ENCODE assay signal across 10 mouse cellular contexts in the genomic region with DNA sequence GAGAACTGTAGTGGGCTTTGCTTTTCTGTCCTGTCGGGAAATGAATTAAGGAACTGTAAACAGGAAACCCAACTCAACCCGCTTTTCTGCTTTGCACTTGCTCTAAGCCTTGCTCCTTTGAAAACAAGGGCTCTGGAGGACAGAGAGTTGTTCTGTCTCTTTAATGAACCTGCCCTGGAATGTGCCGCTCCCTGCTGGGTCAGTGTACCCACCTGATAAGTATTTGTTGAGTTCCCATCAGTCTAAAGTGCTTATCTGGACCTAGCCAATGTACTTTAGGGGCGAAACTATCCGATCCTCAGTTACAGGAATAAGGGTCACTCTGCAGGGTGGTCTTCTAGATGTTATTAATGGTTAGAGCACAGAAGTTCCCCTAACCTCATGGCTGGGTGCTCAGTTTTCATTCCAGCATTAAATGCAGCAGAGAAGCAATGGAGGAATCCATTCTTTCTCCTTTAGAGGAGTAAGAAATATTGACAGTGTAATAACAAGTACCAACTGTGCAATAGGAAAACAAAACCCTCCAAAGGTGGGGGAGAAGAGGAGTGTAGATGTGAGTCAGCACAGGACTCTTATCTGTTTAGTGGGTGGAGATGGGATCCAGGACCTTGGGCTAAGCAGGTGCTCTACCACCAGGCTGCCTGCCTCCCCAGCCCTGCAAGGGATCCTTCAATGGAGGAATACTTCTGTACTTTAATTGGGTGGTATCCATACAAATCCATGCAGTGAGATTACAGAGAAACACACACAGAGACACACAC. TPM values are rescaled to one million over a fixed set of nuclear protein-coding genes. Genes with fewer than 3 reads are reported as not detected.
A peak's percentile ranks its signal among the peaks of the same experiment; 100 is the strongest.
DNase-seq lines count a peak whose midpoint lies in the region; ATAC-seq and TF ChIP-seq lines count a peak whose summit lies in the region.
"Had no signal": no experiment of that assay in that cellular context is flagged by ENCODE, and none has a peak within 500 bp of the region (broad histone marks: within the 10 kb centered on the region; RNA-seq: fewer than 3 reads in every experiment).

No protein-coding gene starts in this region.

- TF ChIP-seq CTCF in lung, adult 2 months (IDR thresholded peaks at IDR 0.05; ENCODE audit: insufficient read depth, low read length) = no peak

- H3K36me3 ChIP-seq in stomach, embryonic 15.5 days = no peaks in the 10 kb centered on the region
- H3K36me3 ChIP-seq: midbrain, embryonic 12.5 days had no signal

- DNase-seq in spleen, adult 12 weeks (ENCODE audit: low spot score) = peak; percentile 11
- no peak for DNase-seq in spleen, adult 18-20 months
- peak; percentile 50 for DNase-seq in lung, adult 2 months
- DNase-seq in left cerebral cortex, adult 18-20 months (ENCODE audit: low spot score in 2 of 2) = no peak
- DNase-seq in cerebellum, adult 11-12 months = no peak
- DNase-seq in adrenal gland, adult 8-10 months = no peak
- DNase-seq: forebrain, postnatal 0 days had no signal

- H3K9me3 ChIP-seq in stomach, embryonic 15.5 days = no peaks in the 10 kb centered on the region
- H3K9me3 ChIP-seq: midbrain, embryonic 12.5 days had no signal

- H3K4me1 ChIP-seq in lung, adult 2 months (ENCODE audit: control insufficient read depth, insufficient read depth, low read length) = peaks cover 6% of the 10 kb centered on the region
- H3K4me1 ChIP-seq in stomach, embryonic 15.5 days = no peaks in the 10 kb centered on the region; the same call in 1 of the 2 replicates

- TF ChIP-seq POLR2A in lung, adult 2 months (IDR thresholded peaks at IDR 0.05; ENCODE audit: borderline replicate concordance, extremely low read depth, low read depth, low read length) = no peak

- 0 out of 2 replicates have a peak overlapping the region, but pooled peaks have one; percentile 26 for H3K4me2 ChIP-seq in stomach, embryonic 15.5 days
- H3K4me2 ChIP-seq: midbrain, embryonic 12.5 days had no signal

- no peak overlapping the region for H3K9ac ChIP-seq in stomach, embryonic 15.5 days
- H3K9ac ChIP-seq: forebrain, postnatal 0 days; midbrain, embryonic 12.5 days had no signal

- peak overlapping the region; percentile 84 for H3K27ac ChIP-seq in stomach, embryonic 15.5 days
- H3K27ac ChIP-seq: midbrain, embryonic 12.5 days had no signal

- no peaks in the 10 kb centered on the region for H3K27me3 ChIP-seq in stomach, embryonic 15.5 days (replicated peaks)

- WGBS in lung, adult 2 months = 34% methylated on average over 5 of the region's 5 CpGs
- WGBS in stomach, embryonic 15.5 days = 16% methylated on average over 5 of the region's 5 CpGs

- peak; percentile 91 for ATAC-seq in erythroid progenitor cell, adult 5-6 weeks (replicated peaks; ENCODE audit: low FRiP score, poor library complexity, severe bottlenecking)
- peak; percentile 93 for ATAC-seq in stomach, embryonic 15.5 days (ENCODE audit: insufficient read depth, low FRiP score, low read depth)
- ATAC-seq: forebrain, postnatal 0 days had no signal

- no peak overlapping the region for H3K4me3 ChIP-seq in lung, adult 2 months (replicated peaks; ENCODE audit: extremely low read depth, low read depth, low read length)
- H3K4me3 ChIP-seq in stomach, embryonic 15.5 days (replicated peaks) = no peak overlapping the region
- H3K4me3 ChIP-seq: midbrain, embryonic 12.5 days had no signal

RNA-seq across cellular contexts. Expression of a gene that starts 1.6 kb away (rescaled TPM):
- total RNA-seq in erythroid progenitor cell, adult 5-6 weeks (2015; ENCODE audit: low replicate concordance) = 0.84 TPM in 1 of 2 replicates, not detected in the other
- 2.8 and 4.1 TPM in 2 replicates for total RNA-seq in erythroid progenitor cell, adult 5-6 weeks (2017; ENCODE audit: low replicate concordance)
- 16.5 and 23.6 TPM in 2 replicates for polyA plus RNA-seq in lung, adult 2 months (2012; rRNA removed)
- polyA plus RNA-seq in stomach, embryonic 15.5 days (2015; fragmentation: Nextera tagmentation; extraction: Ambion mirVana) = 15.9 and 21.4 TPM in 2 replicates
- total RNA-seq in left cerebral cortex, adult 18-20 months (2021) = under 1 TPM; 0.28 to 0.63 TPM
- total RNA-seq in adrenal gland, adult 8-10 months (2022) = under 1 TPM; 0.13 to 0.31 (median 0.14) TPM

RNA-seq across cellular contexts. Expression of a gene that starts 12.2 kb away (rescaled TPM):
- total RNA-seq in erythroid progenitor cell, adult 5-6 weeks (2015; ENCODE audit: low replicate concordance) = 84.3 and 107 TPM in 2 replicates
- total RNA-seq in erythroid progenitor cell, adult 5-6 weeks (2017; ENCODE audit: low replicate concordance) = 114 and 119 TPM in 2 replicates
- polyA plus RNA-seq in lung, adult 2 months (2012; rRNA removed) = 8.1 and 13.7 TPM in 2 replicates
- 42.4 and 42.9 TPM in 2 replicates for polyA plus RNA-seq in stomach, embryonic 15.5 days (2015; fragmentation: Nextera tagmentation; extraction: Ambion mirVana)
- 100 to 1,000 TPM in 1 of 2 experiments, 10 to 100 TPM in 1; 95.3 to 100 TPM for total RNA-seq in left cerebral cortex, adult 18-20 months (2021)
- 10 to 100 TPM; 39.6 to 51.4 (median 44.3) TPM for total RNA-seq in adrenal gland, adult 8-10 months (2022)

RNA-seq across cellular contexts. Expression of a gene that starts 49.7 kb away (rescaled TPM):
- 2.1 and 8.6 TPM in 2 replicates for total RNA-seq in erythroid progenitor cell, adult 5-6 weeks (2015; ENCODE audit: low replicate concordance)
- 3.8 and 4.1 TPM in 2 replicates for total RNA-seq in erythroid progenitor cell, adult 5-6 weeks (2017; ENCODE audit: low replicate concordance)
- polyA plus RNA-seq in lung, adult 2 months (2012; rRNA removed) = 15.3 and 19.1 TPM in 2 replicates
- polyA plus RNA-seq in stomach, embryonic 15.5 days (2015; fragmentation: Nextera tagmentation; extraction: Ambion mirVana) = 40.6 and 42.0 TPM in 2 replicates
- 10 to 100 TPM; 18.2 to 19.9 TPM for total RNA-seq in left cerebral cortex, adult 18-20 months (2021)
- total RNA-seq in adrenal gland, adult 8-10 months (2022) = 10 to 100 TPM; 19.7 to 29.3 (median 22.6) TPM

Comparison
In these comparisons a context has a peak if more than half of its experiments do, and no peak if none do; other contexts are left out.
1. DNase-seq: peak in spleen, adult 12 weeks (single experiment) and lung, adult 2 months (single experiment); none in spleen, adult 18-20 months (0 of 2), left cerebral cortex, adult 18-20 months (0 of 2), cerebellum, adult 11-12 months (single experiment) and adrenal gland, adult 8-10 months (single experiment).